Mouse (Mus musculus): ENCODE data around the gene Rnf5.

Rnf5 gene

DNA sequence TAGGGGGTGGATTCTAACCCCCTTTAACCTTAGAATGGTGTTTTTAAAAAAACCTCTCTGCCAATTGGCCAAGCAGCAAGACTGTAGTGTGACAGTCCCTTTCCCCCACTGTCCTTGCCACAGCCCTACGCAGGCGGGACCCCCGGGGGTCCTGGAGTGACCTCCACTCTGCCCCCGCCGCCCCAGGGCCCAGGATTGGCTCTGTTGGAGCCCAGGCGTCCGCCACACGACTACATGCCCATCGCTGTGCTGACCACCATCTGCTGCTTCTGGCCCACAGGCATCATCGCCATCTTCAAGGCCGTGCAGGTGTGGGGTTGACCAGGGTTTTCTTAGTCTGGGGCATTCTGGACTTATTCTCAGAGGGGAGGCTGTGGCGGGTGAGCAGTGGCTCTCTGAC, 28.2 kb upstream of the Rnf5 start:
- DNase-seq = no peak

DNA sequence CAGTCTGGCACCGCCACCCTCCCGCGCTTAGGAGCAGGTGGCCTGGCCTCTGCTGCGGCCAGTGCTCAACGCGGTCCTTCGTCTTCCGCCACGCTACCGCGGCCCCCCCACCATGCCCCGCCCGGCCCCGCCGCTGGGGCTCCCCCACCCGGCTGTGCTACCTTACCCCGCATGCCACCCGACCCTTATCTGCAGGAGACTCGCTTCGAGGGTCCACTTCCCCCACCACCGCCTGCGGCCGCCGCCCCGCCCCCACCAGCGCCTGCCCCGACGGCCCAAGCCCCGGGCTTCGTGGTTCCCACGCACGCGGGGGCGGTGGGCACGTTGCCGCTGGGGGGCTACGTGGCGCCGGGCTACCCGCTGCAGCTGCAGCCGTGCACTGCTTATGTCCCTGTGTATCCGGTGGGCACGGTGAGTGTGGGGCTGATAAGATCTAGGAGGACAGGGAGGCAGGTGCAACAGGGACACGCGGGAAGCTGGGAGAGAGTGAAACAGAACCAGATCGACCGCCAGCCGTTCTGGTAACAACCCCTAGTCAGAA, 27.3 kb upstream of the Rnf5 start:
- no peak for DNase-seq

DNA sequence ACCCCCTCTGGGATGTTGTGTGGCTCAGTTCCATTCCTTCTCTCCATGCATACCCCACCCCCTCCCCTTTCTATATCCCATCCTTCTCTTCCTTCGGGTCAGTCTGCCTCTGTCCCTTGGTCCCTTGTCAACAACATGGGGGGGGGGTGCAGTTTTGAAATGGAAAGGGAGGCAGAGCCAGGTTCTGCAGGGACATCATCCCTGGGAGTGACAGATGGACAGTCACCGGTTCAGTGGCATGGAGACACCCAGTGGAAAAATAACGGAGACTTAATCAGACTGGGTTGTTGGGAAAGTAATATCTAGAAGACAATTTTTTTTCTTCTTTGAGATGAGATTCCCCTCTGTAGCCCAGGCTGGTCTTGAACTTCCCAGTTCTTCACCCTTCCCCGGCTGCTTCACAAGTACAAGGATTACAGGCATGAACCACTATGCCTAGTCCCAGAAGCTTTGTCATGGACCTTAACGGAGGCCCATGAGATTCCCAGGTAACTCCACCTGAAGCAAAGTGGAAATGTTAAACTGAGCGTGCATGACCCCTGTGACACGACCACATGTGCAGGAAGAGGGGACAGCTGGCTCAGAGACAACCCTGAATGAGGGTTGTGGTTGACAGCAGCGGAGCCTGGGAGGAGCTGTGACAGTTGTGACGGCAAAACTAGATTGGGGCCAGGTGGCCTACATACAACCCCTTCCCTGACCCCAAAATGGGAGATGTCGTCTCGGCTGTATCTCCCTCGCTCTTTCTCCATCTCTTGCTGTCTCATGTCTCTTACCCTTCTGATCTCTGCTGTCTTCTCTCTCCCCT, 26.5 kb upstream of the Rnf5 start:
- no peak for DNase-seq

DNA sequence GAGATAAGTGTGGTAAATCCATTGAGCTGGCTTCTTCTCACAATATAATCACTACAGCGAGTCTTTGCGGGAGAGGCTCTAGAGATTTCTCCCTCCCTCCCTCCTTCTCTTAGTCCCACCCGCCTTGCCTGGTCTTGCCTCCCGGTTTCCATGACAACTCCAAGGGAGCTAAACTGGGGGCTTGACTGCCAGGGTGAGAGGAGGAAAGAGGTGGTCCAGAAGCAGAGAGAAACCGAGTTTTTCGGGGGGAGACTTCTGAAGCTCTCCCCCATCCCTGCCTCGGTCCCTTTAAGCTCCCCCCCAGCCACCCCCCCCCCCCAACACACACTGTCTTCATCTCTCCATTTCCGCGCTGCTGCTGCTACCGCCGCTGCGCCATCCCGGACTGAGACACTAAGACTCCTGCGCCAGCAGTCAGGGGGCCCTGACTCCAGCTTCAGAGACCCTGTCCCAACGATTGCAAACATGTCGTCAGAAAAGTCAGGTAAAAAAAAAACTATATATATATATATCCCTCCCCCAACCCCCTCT, 25.8 kb upstream of the Rnf5 start, which contains the start of gene Prrt1:
Gene Prrt1 (plus strand): TSS at position 313 of the 531 bp plus-strand sequence.
- DNase-seq = no peak

DNA sequence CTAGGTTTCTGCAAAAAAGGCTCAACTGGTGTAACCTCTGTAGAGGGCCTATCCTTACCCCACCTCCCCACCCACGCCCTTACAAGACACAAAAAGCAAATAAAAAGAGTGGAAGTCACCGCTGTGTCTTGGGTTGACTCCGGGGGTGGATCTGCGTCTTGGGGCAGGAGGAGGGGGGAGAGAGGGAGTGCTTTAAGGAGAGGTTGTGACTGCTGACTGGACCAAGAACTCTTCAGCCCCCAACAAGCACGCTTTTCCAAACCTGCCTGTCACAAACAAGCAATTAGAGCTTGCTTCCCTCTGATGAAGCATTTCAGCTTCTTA, 25.1 kb upstream of the Rnf5 start:
- no peak for DNase-seq

DNA sequence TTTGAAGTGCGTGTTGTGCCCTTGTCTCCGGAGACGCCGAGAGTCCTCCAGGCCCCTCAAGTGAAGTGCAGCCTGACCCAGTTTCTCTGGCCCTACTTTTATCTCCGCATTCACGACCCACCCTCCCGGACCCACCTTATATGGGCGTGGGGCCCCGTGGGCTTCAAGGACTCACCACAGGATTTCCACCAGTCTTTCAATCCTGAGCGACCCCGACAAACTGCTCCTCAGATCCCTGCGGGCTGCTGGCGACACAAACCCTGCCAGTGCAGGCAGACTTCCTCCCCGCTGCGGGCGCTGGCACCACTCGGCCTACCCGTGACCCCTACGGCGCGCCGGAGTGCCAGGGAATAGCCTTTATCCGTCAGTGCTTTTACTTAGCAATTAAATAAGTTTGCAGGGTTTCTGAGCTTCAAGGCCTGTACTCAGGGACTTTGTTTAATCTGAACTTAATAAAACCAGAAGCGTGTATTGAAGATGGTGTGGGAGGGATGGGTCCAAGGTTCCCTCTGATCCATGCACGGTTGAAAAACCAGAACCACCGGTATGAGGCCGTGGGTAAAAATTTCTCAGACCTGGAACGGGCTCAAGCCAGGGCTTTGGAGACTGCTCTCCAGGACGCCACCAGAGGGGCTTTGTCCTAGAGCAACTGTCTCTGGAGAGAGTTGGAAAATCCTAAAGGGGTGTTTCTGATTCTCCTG, 24.6 kb upstream of the Rnf5 start, which contains the start of gene Ppt2:
Gene Ppt2 (minus strand): TSS at position 568 of the 701 bp plus-strand sequence.
- peak; percentile 62 for DNase-seq

DNA sequence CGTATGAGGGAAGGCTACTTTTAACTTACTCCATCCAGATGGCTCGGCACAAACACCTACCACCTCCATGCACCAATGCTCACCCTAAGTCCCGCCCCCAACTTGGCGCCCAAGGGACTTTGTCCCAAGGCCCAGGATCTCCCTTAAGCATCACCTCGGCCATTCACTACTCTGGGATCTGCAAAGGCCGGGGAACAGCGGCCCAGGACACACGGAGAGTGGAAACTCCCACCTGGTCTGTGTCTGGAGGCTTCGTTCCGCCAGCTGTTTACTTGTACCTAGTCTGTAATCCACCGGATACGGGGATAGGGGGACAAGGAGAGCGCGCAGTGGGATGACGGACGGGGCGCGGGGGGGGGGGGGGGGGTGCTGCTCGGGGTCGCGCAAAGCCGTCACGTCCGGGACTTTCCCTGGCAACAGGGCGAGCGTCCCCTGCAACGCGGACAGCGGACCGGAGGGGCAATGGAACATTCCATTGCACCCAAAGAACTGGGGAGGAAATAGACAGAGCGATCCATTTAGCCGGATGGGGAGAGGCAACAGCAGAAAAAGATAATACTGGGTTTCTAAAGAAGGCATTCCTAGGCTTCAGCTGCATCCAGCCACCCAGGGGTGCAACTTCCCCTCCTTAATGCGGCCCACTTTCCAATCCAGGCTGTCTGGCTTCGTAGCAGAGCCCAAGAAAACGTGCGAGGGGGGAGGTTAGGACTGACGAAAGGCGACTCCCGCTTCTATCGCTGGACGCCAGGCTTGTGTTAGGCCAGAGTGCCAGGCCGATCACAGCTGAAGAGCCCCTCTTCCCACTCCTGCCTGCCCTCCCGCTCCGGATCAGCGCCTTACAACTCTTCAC, 23.8 kb upstream of the Rnf5 start:
- peak; percentile 84 for DNase-seq

DNA sequence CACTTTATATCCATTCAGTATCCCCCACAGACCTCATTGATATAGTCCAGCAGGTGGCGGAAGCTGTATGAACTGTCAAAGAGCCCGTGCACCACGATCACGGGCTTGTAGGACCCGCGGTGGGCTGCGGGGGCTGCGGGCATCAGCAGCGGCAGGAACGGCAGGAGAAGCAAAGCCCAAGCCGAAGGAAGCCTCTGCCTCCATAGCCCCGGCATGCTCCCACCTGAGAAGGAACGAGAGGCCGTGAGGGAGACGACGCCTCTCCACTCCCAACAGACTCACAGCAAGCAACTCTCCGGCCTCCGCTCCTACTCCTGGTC, 23.2 kb upstream of the Rnf5 start:
- DNase-seq = no peak

DNA sequence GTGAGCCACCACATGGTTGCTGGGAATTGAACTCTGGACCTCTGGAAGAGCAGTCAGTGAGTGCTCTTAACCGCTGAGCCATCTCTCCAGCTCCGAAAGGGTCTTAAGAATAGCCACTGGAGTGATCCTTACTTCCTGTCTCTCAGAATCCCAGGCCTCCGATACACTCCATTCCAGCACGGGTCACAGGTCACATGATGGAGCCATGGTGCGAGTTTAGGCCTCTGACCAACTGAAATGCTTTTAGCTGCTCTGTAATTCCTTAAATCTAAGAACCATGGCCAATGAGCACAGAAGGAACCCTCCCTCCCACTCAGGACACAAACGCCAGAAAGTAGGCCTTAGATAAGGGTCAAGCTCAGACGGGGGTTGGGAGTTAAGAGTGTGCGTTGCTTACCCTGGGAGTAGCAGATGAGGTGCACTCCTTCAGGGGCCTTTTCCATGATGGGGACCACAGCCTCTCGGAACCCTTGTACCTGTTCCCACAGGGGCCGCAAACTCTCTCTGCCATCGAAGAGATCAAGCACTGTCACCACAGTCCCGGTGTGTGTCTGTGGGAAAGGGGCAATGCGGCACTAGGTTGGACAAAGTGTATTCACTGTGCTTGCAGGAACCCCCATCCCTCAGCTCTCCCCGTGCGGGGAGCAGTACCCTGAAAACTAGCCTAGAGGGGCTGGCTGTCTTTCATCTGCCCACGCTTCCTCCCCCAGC, 22.7 kb upstream of the Rnf5 start:
- no peak for DNase-seq

DNA sequence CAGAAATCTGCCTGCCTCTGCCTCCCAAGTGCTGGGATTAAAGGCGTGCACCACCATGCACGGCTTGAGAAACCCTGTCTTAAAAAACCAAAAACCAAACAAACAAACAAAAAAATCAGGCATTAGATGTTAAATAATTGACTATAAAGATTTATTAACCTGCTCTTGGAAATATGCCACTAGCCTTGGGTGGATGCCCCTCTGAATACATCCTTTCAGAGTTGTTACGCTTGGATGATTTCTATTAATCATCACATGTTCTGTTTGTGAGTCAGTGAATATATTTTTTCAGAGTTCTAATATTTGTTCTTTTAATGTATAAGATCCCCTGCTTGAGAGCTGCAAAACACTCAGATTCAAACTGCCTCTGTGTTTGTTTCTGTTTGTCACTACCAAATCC, 21.5 kb upstream of the Rnf5 start:
- no peak for DNase-seq

DNA sequence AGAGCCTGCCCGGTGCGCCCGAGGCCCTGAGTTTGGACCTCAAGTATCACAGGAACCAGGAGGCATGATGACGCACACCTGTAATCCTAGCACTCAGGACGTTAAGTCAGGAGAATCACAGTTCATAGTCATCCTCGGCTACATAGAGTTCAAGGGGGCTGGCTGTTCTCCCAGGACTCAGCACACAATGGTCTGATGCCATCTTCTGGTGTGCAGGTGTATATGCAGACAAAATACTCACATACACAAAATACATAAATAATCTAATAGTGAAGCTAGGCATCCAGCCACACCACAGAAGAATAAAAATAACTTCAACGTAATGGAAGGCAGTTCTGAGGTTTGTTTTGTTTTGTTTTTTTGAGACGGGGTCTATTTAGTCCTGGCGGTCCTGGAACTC, 19.7 kb upstream of the Rnf5 start:
- no peak for DNase-seq

DNA sequence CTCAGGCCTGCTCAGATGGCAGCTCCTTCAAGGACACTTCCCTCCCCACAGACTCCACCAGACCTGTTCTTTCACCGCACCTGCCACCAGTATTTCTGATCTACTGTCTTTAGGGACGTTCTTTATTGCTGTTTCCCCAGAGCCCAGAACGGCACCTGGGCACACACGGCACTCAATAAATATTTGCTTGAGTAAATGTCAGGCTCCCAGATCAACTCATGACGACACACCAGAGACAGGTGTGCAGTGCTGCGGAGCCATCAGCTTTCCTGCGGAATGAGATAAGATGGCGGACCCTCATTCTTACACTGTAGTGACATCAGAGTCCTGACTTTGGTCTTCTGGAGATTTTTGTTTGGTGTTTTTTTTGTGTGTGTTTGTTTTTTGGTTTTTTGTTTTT, 17.5 kb upstream of the Rnf5 start:
- no peak for DNase-seq

DNA sequence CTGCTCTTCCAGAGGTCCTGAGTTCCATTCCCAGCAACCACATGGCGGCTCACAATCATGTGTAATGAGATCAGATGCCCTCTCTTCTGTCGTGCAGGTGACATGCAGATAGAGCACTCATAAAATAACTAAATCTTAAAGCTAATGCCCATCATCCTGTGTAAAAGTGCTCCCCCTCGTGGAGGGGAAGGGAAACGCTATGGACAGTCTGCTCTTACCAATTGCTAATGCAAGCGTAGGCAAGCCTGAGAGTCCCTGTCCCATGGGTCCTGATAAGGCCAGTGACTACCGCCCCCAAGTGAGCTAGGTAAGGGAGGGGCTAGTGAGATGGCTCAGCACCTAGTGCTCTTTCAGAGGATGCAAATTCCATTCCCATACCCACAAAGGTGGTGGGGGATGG, 15.5 kb upstream of the Rnf5 start:
- DNase-seq = peak; percentile 87

DNA sequence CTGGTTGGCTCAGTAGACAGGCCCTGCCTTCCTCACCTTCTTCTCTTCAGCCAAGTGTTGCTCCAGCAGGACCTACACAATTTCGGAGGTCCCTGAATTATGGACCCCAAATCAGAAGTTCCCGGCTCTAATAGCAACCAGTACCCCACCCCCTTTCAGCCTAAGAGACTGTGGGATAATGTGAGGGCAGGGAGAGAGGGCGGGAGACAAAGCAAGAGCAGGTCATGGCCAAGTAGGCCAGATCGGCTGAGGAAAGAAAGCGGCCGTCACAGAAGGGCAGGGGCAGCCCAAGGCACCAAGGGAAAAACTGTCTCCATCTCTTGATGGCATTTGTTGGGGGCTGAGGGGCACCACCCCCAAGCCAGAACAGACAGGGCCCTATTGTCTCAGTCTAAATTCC, 12.4 kb upstream of the Rnf5 start, which contains the start of gene Egfl8:
Gene Egfl8 (minus strand): TSS at position 101 of the 400 bp plus-strand sequence.
- no peak for DNase-seq

DNA sequence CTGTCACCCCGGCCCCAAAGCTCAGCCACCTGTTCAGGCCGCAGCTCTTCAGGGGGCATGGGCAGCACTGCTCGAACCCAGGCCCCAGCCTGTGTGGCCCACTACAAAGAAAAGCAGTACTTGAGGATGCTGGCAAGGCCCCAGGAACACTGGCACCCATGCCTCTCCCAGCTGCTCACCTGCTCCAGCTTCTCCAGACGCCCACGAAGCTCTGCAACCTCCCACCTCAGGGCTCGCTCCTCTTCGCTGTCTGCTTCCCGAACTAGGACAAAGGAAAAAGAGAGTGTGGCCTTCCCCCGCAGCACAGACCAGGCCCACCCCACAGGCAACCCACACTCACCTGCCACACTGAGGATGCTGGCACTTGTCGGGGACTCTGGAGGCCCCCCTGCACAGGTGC, 10.3 kb upstream of the Rnf5 start:
- DNase-seq = no peak

DNA sequence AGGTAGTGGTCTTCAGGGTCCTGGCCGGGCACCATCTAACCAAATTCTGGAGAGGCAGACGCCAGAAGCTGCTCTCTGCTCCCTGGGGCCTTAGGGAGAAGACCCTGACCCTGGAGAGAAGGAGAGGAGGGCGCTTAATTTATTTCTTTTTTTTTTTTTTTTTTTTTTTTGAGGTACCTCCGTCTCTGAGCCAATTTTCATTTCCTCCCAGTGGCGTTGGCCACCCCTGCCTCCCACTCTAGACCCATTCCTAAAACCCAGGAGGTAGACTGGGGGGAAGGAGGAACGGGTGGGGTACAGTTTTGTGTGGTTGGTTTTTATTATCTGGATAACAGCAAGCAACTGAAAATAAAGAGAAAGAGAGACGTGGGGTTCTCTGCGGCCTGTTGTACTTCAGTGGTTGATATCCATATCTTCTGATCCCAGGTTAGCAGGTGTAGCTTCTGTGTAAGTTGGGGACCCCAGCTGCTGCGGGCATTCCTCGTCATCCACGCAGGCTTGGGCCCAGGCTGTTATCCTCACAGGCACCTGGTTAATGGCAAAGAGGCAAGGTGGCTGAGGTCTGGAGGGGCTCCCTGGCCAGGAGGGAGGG, 9.7 kb upstream of the Rnf5 start:
- DNase-seq = no peak

DNA sequence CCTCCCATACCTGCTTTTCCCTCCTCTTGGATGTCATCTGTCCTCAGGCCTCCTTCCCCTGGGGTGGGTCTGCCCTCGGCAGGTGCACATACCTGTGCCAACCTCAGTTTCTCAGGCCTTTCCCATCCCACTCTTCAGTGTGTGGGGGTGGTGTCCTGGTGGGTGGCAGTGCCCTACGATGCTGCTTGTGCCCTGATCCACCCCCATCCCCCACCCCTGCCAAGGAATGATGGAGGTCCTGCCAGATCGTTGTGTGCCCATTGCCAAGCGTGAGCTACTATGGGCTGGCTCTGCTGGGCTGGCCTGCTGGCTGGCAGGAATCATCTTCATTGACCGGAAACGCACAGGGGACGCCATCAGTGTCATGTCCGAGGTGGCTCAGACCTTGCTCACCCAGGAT, 7.6 kb upstream of the Rnf5 start:
- DNase-seq = no peak

DNA sequence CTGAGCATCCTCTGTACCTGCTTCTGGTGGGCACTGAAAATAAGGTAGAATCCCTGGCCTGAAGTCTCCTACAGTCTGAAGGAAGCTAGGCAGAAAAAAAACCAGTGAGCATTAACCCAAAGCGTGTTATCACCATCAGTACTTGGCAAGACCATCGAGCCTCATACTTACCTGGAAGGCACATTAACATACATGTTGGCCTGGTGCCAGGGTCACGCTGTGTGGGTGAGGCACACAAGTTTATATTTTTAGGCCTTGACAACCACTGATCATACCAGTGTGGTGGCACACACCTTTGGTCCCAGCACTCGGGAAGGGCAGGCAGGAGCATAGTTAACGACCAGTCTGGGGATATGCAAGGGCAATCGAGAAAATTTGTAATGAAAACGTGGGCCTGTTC, 4.5 kb upstream of the Rnf5 start:
- DNase-seq = no peak

DNA sequence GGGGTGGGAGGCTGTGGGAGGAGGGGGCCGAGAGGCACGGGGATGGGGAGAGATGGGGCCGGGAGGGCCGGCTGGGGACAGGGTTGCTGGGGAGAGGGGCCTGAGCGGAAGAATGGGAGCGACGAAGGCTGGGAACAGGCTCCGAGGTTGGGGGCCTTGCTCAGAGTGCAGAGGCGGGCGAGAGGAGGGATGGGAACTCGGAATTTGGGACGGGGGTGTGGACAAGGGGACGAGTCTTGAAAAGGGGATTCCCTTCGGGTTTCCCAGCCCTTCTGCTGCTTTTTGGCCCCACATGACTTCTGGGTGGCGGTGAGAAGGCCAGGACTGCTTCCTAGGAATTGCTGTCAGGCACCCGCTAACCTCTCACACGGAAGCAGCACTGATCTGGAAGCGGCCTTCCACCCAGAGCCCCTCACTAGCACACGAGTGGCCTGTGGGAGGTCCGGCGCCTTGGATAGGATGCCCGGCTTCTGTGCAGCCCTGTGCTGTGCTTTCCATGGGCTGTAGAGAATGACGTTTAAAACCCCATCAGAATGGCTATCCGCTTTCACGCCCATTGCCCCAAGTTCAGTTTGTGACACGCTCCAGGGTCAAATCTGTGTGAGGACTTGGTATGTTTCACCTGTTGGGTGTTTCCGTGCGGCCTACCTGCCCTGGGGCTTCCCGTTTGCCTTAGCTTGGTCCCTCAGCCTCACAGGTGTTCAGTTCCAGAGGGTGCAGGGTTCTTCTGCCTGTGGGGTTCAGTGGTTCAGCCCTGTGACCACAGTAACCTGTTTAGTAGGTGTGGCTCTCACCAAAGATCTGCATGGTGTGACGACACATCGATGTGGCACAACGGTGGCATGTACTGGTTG, 2.9 kb upstream of the Rnf5 start:
- no peak for DNase-seq

DNA sequence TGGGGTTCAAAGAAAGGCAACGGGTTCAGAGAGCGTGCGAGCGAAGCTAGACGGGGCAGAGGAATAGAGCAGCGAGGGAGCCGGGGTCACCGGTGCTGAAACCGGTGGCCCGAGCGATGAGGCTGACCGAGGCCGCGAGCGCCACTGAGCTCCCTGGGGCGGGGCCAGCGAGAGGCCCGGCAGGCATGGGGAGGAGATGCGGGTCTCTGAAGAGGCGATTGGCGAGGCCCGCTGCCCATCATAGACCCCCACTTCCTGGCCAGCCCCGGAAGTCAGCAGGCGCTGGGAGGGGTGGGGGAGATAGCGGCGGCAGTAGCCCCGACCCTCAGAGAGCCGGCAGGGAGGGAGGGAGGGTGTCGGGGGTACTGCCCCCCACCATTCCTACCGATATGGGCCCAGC, 2.1 kb upstream of the Rnf5 start:
- DNase-seq = peak; percentile 98

All from lung, postnatal 14 days (tissue).